Mouse (Mus musculus) olfactory bulb, adult 2 months (tissue): ENCODE measurements around the gene Pex6.

Experiments
- CTCF ChIP-seq: fragments of 200-500 bp; IDR thresholded peaks from 2 replicates; pipeline ENCODE4 v1.5.1; 2012; ENCODE audit warnings: low read depth, mild to moderate bottlenecking, low read length, moderate library complexity; ENCODE audit not compliant: insufficient read depth
- POLR2A ChIP-seq: fragments of 200-500 bp; IDR thresholded peaks from 2 replicates; pipeline ENCODE4 v1.6.1; 2012; ENCODE audit warnings: mild to moderate bottlenecking, low read depth, low read length, moderate library complexity; ENCODE audit not compliant: insufficient read depth

GRCm38 (mm10) chr17:46691390-46691789, 19.9 kb upstream of the Pex6 start:
- no peak for TF ChIP-seq CTCF
- TF ChIP-seq POLR2A: no peak
